Mouse (Mus musculus): Measurements from ENCODE around the gene Slc44a3.

GRCm38 (mm10) chr3:121481564-121481963, 50.6 kb downstream of the Slc44a3 start:
- TF ChIP-seq CTCF (IDR thresholded peaks at IDR 0.05; ENCODE audit: insufficient read depth, low read length) (no peak), POLR2A (IDR thresholded peaks at IDR 0.05; ENCODE audit: borderline replicate concordance, extremely low read depth, low read depth, low read length) (no peak)

Measured in lung, adult 2 months (tissue).